Mouse (Mus musculus): ENCODE data around the gene Scgb2b20.
"Not testable (repeated sequence)": the region's sequence is repeated elsewhere in the genome, so short reads cannot be mapped to it uniquely, and the experiment has no call there.

Gene Scgb2b20

DNA sequence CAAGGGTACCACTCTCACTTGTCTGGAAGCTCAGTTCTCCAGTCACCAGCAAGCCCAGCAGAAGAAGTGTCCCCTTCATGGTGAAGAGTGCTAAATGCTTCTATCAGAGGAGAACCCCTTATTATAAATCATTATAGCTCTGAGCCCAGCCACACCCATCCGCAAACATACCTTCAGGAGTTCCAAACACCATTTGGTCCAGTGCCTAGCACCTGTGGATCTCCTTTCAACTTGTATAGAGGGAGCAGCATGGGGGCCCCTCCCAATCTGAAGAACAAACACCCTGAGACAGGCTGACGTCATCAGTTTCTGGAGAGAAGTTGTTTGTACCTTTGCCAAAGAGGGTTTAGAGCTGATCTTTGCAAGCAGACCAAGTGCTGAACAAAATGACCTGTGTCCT lies at the start of gene Scgb2b20:
Scgb2b20 (minus strand) TSS at position 101 of the 400 bp plus-strand sequence.
- DNase-seq = not testable (repeated sequence)

DNA sequence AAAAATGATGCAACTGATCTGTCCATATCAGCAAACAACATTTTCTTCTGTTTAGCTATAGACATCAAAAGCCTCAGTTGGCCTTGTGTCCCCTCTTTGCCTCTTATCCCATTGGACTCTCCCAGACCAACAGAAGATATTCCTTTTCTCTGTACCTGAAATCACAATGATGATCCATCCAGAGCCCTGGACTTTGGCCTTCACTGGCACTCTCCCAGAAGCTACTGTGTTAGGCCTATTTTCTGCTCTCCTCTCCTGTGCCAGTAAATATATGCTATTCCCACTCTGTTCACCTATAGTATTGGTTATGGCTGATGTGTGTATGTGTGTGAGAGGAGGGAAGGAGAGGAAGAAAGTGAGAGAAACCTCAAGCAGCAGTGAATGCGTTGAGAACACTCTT lies 43.6 kb upstream of the Scgb2b20 start:
- DNase-seq = not testable (repeated sequence)

DNA sequence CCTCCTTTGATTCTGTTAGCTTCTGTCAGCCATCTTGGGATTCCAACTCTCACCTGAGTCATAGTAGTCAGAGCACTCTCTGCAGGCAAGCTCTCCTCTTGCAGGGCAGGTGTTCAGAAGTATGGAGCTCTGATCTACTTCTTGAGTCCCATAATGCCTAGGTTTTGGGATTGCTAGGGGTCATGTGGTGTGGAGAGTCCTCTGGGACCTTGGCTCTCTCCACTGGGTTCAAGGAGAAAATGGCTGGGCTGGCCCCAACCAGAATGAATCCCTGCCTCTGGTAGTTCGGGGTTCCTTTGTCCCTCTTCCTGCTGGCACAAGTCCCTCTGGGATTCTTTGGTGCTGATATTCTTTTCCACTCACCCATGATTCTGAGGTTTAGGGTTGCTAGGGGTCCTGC lies 35.5 kb upstream of the Scgb2b20 start:
- DNase-seq = no peak

DNA sequence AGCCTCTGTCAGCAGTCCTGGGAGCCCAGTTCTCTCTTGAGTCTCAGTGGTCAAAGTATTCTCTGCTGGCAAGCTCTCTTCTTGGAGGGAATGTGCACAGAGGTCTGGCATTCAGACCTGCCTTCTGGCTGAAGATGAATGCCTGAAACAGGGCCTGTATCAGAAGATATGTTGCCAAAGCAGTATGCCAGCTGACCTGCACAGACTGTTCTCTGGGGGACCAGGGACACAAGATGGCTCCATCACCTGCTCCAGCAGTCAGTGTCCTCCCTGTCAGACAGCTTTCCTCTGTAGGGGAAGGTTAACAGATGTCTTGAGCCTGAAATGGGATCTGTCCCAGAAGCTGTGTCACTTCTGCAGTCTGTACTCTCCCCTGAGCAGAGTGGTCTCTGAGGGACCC lies 33.6 kb upstream of the Scgb2b20 start:
- DNase-seq = not testable (repeated sequence)

DNA sequence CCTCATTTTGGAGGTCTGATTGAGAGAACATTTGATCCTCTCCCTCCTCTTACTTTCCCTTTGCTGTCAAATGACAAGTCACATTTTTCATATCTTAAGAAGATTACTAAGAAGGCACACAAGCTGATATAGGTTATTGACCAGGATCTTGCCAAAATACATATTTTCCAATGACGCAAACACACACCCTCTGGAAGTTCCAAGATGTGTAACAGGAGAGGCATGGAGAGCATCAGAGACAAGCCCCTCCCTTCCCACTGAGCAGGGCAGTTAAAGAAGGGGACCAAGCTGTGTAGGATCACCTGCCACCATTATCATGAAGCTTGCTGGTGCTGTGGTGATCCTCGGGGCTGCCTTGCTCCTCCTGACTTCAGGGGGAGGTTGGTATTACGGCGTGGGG lies 6.8 kb upstream of the Scgb2b20 start, which contains the start of gene Scgb1b20:
Scgb1b20 (plus strand) TSS at position 301 of the 400 bp plus-strand sequence.
- not testable (repeated sequence) for DNase-seq
